Comparison of ENCODE assay signal across 9 mouse cellular contexts in the genomic region with DNA sequence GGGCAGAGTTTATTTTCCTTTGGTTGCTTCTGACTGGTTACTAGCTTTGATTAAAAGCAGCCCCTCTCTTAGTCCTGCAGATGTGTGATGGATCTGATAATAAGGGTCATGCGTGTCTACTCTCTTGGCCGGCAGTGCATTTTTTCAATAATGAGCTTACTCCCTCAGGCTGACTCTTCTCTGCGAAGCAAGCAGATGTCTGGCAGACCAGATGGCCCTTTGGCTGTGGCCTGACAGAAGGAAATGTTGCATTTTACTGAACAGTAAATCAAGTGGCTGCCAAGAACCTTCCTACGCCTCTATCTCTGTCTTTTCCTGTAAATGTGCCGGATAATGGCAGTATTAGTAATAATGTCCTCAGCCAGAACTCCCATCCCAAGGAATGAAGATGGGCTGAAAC. TPM values are rescaled to one million over a fixed set of nuclear protein-coding genes. Genes with fewer than 3 reads are reported as not detected.
DNase-seq lines count a peak whose midpoint lies in the region; ATAC-seq and TF ChIP-seq lines count a peak whose summit lies in the region.
"Had no signal": no experiment of that assay in that cellular context is flagged by ENCODE, and none has a peak within 500 bp of the region (broad histone marks: within the 10 kb centered on the region; RNA-seq: fewer than 3 reads in every experiment).

No protein-coding gene starts in this region.

- H3K9ac ChIP-seq in liver, adult 2 months (ENCODE audit: low read depth, low read length) = no peak overlapping the region
- H3K9ac ChIP-seq in liver, embryonic 12.5 days = no peak overlapping the region
- no peak overlapping the region for H3K9ac ChIP-seq in heart, embryonic 13.5 days
- H3K9ac ChIP-seq in kidney, postnatal 0 days (ENCODE audit: low read depth, low read length) = no peak overlapping the region
- H3K9ac ChIP-seq in midbrain, embryonic 12.5 days (replicated peaks) = no peak overlapping the region

- H3K36me3 ChIP-seq in liver, adult 2 months (ENCODE audit: control insufficient read depth, insufficient read depth, low read length) = peaks cover 9% of the 10 kb centered on the region
- H3K36me3 ChIP-seq in liver, embryonic 12.5 days = no peaks in the 10 kb centered on the region
- H3K36me3 ChIP-seq in heart, embryonic 13.5 days = 0 out of 2 replicates have a peak, but pooled peaks cover 2% of the 10 kb centered on the region
- no peaks in the 10 kb centered on the region for H3K36me3 ChIP-seq in kidney, postnatal 0 days (ENCODE audit: insufficient read depth, low read length)
- H3K36me3 ChIP-seq in midbrain, embryonic 12.5 days = no peaks in the 10 kb centered on the region
- H3K36me3 ChIP-seq in thymus, adult 2 months (ENCODE audit: control insufficient read depth, insufficient read depth, low read length) = no peaks in the 10 kb centered on the region

- H3K27me3 ChIP-seq in liver, adult 2 months (ENCODE audit: control insufficient read depth, insufficient read depth, low read length) = no peaks in the 10 kb centered on the region
- no peaks in the 10 kb centered on the region for H3K27me3 ChIP-seq in liver, embryonic 12.5 days (replicated peaks)
- no peaks in the 10 kb centered on the region for H3K27me3 ChIP-seq in heart, embryonic 13.5 days (replicated peaks)
- no peaks in the 10 kb centered on the region for H3K27me3 ChIP-seq in kidney, postnatal 0 days (ENCODE audit: insufficient read depth, low read length)
- H3K27me3 ChIP-seq in midbrain, embryonic 12.5 days = no peaks in the 10 kb centered on the region
- H3K27me3 ChIP-seq in thymus, adult 2 months (ENCODE audit: control insufficient read depth, insufficient read depth, low read length) = no peaks in the 10 kb centered on the region

- WGBS in liver, adult 2 months = 13% methylated on average over 5 of the region's 5 CpGs
- WGBS in liver, embryonic 12.5 days (ENCODE audit: insufficient replicate concordance) = 60% methylated on average over 5 of the region's 5 CpGs
- 32% methylated on average over 5 of the region's 5 CpGs for WGBS in heart, embryonic 13.5 days
- 21% methylated on average over 5 of the region's 5 CpGs for WGBS in kidney, postnatal 0 days
- WGBS in midbrain, embryonic 12.5 days = 56% methylated on average over 5 of the region's 5 CpGs
- WGBS in thymus, adult 2 months = 83% methylated on average over 5 of the region's 5 CpGs

- TF ChIP-seq POLR2A in liver, adult 2 months (IDR thresholded peaks at IDR 0.05; ENCODE audit: extremely low read depth, insufficient read depth, low read length) = no peak
- TF ChIP-seq POLR2A in thymus, adult 2 months (IDR thresholded peaks at IDR 0.05; ENCODE audit: control insufficient read depth, extremely low read depth, insufficient read depth, low read length, poor library complexity) = no peak

- no peak for TF ChIP-seq CTCF in liver, adult 2 months (IDR thresholded peaks at IDR 0.05; ENCODE audit: low read depth, low read length)
- TF ChIP-seq CTCF in kidney, postnatal 0 days (IDR thresholded peaks at IDR 0.05; ENCODE audit: low read depth) = no peak
- TF ChIP-seq CTCF in thymus, adult 2 months (IDR thresholded peaks at IDR 0.05; ENCODE audit: borderline replicate concordance, control insufficient read depth, extremely low read depth, insufficient read depth, low read length, poor library complexity) = no peak

- peaks cover 52% of the 10 kb centered on the region for H3K79me2 ChIP-seq in liver, adult 2 months (ENCODE audit: control insufficient read depth, insufficient read depth, low read length)

- no peak overlapping the region for H3K4me2 ChIP-seq in liver, embryonic 12.5 days
- H3K4me2 ChIP-seq in heart, embryonic 13.5 days = no peak overlapping the region
- H3K4me2 ChIP-seq in kidney, postnatal 0 days (ENCODE audit: low read length) = no peak overlapping the region
- H3K4me2 ChIP-seq in midbrain, embryonic 12.5 days (replicated peaks) = no peak overlapping the region

- DNase-seq in liver, adult 2 months (ENCODE audit: extremely low read depth, low read depth, low spot score) = peak; percentile 69
- peak; percentile 76 to 84 for DNase-seq in cerebellum, postnatal 10 days
- DNase-seq in kidney, postnatal 0 days (ENCODE audit: low spot score) = peak; percentile 70
- DNase-seq in thymus, adult 2 months = no peak

- H3K4me3 ChIP-seq in liver, adult 2 months (ENCODE audit: insufficient read depth, low read depth, low read length) = no peak overlapping the region
- H3K4me3 ChIP-seq in liver, embryonic 12.5 days = no peak overlapping the region
- no peak overlapping the region for H3K4me3 ChIP-seq in heart, embryonic 13.5 days
- H3K4me3 ChIP-seq in kidney, postnatal 0 days (replicated peaks; ENCODE audit: low read depth, low read length) = no peak overlapping the region
- H3K4me3 ChIP-seq in midbrain, embryonic 12.5 days = no peak overlapping the region
- H3K4me3 ChIP-seq in thymus, adult 2 months (ENCODE audit: control insufficient read depth, insufficient read depth, low read length) = no peak overlapping the region

- peak overlapping the region; percentile 61; the same call in 1 of the 2 replicates for H3K27ac ChIP-seq in liver, adult 2 months (replicated peaks; ENCODE audit: insufficient read depth, low read depth, low read length)
- no peak overlapping the region for H3K27ac ChIP-seq in liver, embryonic 12.5 days
- peak overlapping the region; percentile 63 for H3K27ac ChIP-seq in heart, embryonic 13.5 days (replicated peaks)
- H3K27ac ChIP-seq in kidney, postnatal 0 days = peak overlapping the region; percentile 36
- peak overlapping the region; percentile 49 for H3K27ac ChIP-seq in midbrain, embryonic 12.5 days (replicated peaks)
- H3K27ac ChIP-seq in thymus, adult 2 months (ENCODE audit: control insufficient read depth, insufficient read depth, low read length) = no peak overlapping the region

- no peak for ATAC-seq in liver, embryonic 12.5 days
- no peak for ATAC-seq in heart, embryonic 13.5 days (ENCODE audit: extremely low read depth, insufficient number of reproducible peaks, low FRiP score, low TSS enrichment)
- ATAC-seq in kidney, postnatal 0 days (replicated peaks; ENCODE audit: low FRiP score, low read depth) = no peak
- ATAC-seq in midbrain, embryonic 12.5 days (ENCODE audit: low FRiP score, low read depth) = peak; percentile 50; the same call in 1 of the 2 replicates
- ATAC-seq in megakaryocyte, adult 5-6 weeks (ENCODE audit: poor library complexity, severe bottlenecking) = no peak

- no peaks in the 10 kb centered on the region for H3K9me3 ChIP-seq in liver, embryonic 12.5 days (replicated peaks)
- H3K9me3 ChIP-seq in heart, embryonic 13.5 days = no peaks in the 10 kb centered on the region
- H3K9me3 ChIP-seq in kidney, postnatal 0 days (replicated peaks; ENCODE audit: low read length) = no peaks in the 10 kb centered on the region
- H3K9me3 ChIP-seq in midbrain, embryonic 12.5 days = no peaks in the 10 kb centered on the region

- peaks cover 61% of the 10 kb centered on the region for H3K4me1 ChIP-seq in liver, adult 2 months (ENCODE audit: control insufficient read depth, insufficient read depth, low read length)
- H3K4me1 ChIP-seq in liver, embryonic 12.5 days = peaks cover 41% of the 10 kb centered on the region
- H3K4me1 ChIP-seq in heart, embryonic 13.5 days = peaks cover 65% of the 10 kb centered on the region
- H3K4me1 ChIP-seq in kidney, postnatal 0 days (replicated peaks; ENCODE audit: insufficient read depth, low read length) = no peaks in the 10 kb centered on the region
- H3K4me1 ChIP-seq in midbrain, embryonic 12.5 days = peaks cover 29% of the 10 kb centered on the region
- H3K4me1 ChIP-seq in thymus, adult 2 months (replicated peaks; ENCODE audit: control insufficient read depth, insufficient read depth, low read length) = peaks cover 37% of the 10 kb centered on the region

RNA-seq across cellular contexts. Expression of gene Scarb2, which starts 8.0 kb away (rescaled TPM):
- 112 and 122 TPM in 2 replicates for total RNA-seq in liver, adult 2 months (2014; rRNA removed)
- polyA plus RNA-seq in liver, adult 2 months (2012; rRNA removed) = 28.5 and 32.4 TPM in 2 replicates
- polyA plus RNA-seq in liver, embryonic 12.5 days (2016; fragmentation: Nextera tagmentation; extraction: Ambion mirVana) = 4.2 and 4.3 TPM in 2 replicates
- 14.4 and 15.6 TPM in 2 replicates for polyA plus RNA-seq in heart, embryonic 13.5 days (2015; fragmentation: Nextera tagmentation; extraction: Ambion mirVana)
- polyA plus RNA-seq in kidney, postnatal 0 days (2015; fragmentation: Nextera tagmentation; extraction: Ambion mirVana) = 9.1 and 10.2 TPM in 2 replicates
- 14.2 and 17.0 TPM in 2 replicates for polyA plus RNA-seq in midbrain, embryonic 12.5 days (2016; fragmentation: Nextera tagmentation; extraction: Ambion mirVana)
- polyA plus RNA-seq in thymus, adult 2 months (2012; rRNA removed) = 40.2 and 40.9 TPM in 2 replicates
- 52.0 and 52.9 TPM in 2 replicates for total RNA-seq in megakaryocyte, adult 5-6 weeks (2015)
- total RNA-seq in megakaryocyte, adult 5-6 weeks (2017) = 79.9 and 82.0 TPM in 2 replicates

RNA-seq across cellular contexts. Expression of gene Fam47e, which starts 56.2 kb away (rescaled TPM):
- 30.3 and 36.6 TPM in 2 replicates for total RNA-seq in liver, adult 2 months (2014; rRNA removed)
- polyA plus RNA-seq in liver, adult 2 months (2012; rRNA removed) = 9.5 and 9.8 TPM in 2 replicates
- polyA plus RNA-seq in liver, embryonic 12.5 days (2016; fragmentation: Nextera tagmentation; extraction: Ambion mirVana) = 0.69 and 0.88 TPM in 2 replicates
- polyA plus RNA-seq in heart, embryonic 13.5 days (2015; fragmentation: Nextera tagmentation; extraction: Ambion mirVana) = not detected in 2 replicates
- polyA plus RNA-seq in kidney, postnatal 0 days (2015; fragmentation: Nextera tagmentation; extraction: Ambion mirVana) = 0.19 and 0.25 TPM in 2 replicates
- polyA plus RNA-seq in midbrain, embryonic 12.5 days (2016; fragmentation: Nextera tagmentation; extraction: Ambion mirVana) = not detected in 2 replicates
- not detected in 2 replicates for polyA plus RNA-seq in thymus, adult 2 months (2012; rRNA removed)
- total RNA-seq in megakaryocyte, adult 5-6 weeks (2015) = not detected in 2 replicates
- total RNA-seq in megakaryocyte, adult 5-6 weeks (2017) = not detected in 2 replicates
- total RNA-seq: hematopoietic stem cell, adult 5-6 weeks had no signal

Comparison
In these comparisons a context has a peak if more than half of its experiments do, and no peak if none do; other contexts are left out.
1. H3K27ac ChIP-seq: peak in liver, adult 2 months (single experiment), heart, embryonic 13.5 days (single experiment), kidney, postnatal 0 days (single experiment) and midbrain, embryonic 12.5 days (single experiment); none in liver, embryonic 12.5 days (single experiment) and thymus, adult 2 months (single experiment).